Mouse (Mus musculus) CD4-positive, CD25-positive, alpha-beta regulatory T cell, adult 4 months (primary cell): Measurements from ENCODE around the gene Olfr1499. TPM values are rescaled to one million over a fixed set of nuclear protein-coding genes. Genes with fewer than 3 reads are reported as not detected.
"Not testable (repeated sequence)": the region's sequence is repeated elsewhere in the genome, so short reads cannot be mapped to it uniquely, and the experiment has no call there.

Experiments
- ATAC-seq: one replicate; pipeline ENCODE4 v1.8.0; 2017
- polyA plus RNA-seq, 2 experiments: library from polyadenylated mRNA; unstranded; fragments of 100-300 nt; shearing (Covaris generic); gene quantifications; one replicate each; pipeline ENCODE4 v1.2.1; 2017

Gene Olfr1499
- polyA plus RNA-seq = not detected

DNA sequence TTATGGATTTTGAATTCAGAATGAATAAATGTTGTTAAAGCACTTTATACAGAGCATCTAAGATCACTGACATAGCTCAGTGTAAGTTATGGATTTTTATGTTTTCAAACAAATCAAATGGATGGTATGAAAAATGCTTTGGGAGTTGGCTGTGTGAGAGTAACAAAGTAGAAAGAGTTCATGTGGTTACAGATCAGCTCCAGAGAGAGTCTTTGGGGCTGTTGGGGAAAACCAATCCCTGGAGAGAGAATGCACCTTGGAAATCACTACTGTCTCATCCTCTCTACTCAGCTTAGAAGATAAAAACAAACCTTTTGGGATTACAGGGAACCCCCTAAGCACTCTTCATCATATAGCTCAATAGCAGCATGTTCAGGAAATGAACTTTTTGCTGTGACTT, at the start of gene Olfr1499:
Gene Olfr1499 (minus strand): TSS at position 101 of the 400 bp plus-strand sequence.
- ATAC-seq = no peak

DNA sequence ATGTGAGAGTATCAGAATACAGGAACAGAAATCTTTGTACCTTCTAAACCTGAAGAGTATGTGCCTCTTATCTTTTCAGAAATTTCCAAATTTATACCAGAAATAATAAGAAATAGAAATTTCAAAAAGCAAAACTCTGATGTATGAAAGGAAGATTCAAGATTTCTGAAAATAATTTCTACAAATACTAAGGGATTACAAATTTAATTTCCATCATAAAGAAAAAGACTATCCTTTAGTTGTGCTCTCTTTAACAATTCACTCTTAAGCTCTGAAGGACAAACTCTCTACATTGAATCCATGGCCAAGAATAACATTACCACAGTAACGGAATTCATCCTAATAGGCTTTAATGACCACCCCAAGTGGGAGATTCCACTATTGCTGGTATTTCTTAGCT, 42.2 kb upstream of the Olfr1499 start, which contains the start of gene Olfr1502:
Gene Olfr1502 (plus strand): TSS at position 301 of the 400 bp plus-strand sequence.
- no peak for ATAC-seq

DNA sequence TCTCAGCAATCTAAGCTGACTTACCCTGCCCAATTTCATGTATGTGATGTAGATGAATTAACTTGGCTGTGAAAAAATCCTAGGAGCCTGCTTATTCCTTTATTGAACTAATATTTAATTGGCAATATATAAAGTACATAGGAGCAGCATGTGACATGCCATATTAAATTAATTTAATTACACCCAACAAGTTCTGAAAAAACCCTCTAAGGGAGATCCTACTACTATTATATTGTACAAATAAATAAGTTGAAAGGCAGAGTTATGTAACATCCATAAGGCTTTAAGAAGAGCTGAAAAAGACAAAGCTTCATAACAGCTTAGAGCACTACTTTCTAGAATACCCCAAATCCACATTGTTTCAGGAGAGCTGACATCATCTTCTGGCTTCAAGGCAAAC, 31.3 kb upstream of the Olfr1499 start, which contains the start of gene Olfr1501:
Gene Olfr1501 (minus strand): TSS at position 101 of the 400 bp plus-strand sequence.
- not testable (repeated sequence) for ATAC-seq

- ATAC-seq = no peak
These were observed 11.1 kb upstream of the Olfr1499 start, which contains the start of gene Olfr1500 for GRCm38 (mm10) chr19:13830388-13830787. TSS of gene Olfr1500 (minus strand) at chr19:13830488.

- ATAC-seq = no peak
These were observed 9.2 kb upstream of the Olfr1499 start for GRCm38 (mm10) chr19:13828447-13828846.

GRCm38 (mm10) chr19:13820847-13821246, 1.6 kb upstream of the Olfr1499 start:
- ATAC-seq = no peak

GRCm38 (mm10) chr19:13818827-13819226, 420 bp downstream of the Olfr1499 start:
- ATAC-seq = no peak

DNA sequence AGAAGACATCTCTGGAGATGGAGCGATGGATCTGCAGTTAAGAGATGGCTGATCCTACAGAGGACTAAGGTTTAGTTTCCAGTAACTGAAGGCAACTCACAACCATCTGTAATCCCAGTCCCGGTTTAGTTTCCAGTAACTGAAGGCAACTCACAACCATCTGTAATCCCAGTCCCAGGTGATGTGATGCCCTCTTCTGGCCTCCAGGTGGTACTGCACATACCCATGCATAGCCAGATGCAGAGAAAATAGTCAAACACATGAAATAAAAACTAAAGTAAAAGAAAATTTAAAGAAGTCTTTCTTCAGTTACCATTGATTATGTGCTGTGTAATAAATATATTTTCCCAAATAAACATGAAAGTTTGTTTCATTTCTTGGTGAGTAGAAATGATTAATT, 6.4 kb downstream of the Olfr1499 start:
- no peak for ATAC-seq

- ATAC-seq = not testable (repeated sequence)
These were observed 13.8 kb downstream of the Olfr1499 start for GRCm38 (mm10) chr19:13805486-13805885.

GRCm38 (mm10) chr19:13798102-13798501, 21.1 kb downstream of the Olfr1499 start, which contains the start of gene Olfr1497:
TSS of gene Olfr1497 (minus strand) at chr19:13798202.
- ATAC-seq = no peak

DNA sequence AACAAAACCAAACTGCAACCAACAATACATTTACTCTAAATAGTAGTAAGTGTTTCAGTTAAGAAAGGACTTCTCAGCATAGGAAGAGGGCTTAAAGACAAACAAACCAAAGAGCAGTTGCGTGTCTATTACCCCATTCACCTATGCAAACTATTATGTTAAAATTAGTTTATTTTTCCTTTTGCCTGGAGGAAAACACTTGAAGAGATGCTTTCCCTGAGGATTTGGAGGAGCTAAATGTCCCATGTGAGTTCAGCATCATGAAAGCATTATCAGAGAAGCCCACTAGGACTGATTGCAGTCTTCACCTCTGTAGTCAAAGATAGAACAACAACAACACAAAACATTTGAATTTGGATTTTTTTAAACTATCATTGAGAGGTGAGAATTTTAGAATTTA, 41.7 kb downstream of the Olfr1499 start, which contains the start of gene Olfr1496:
Gene Olfr1496 (plus strand): TSS at position 301 of the 400 bp plus-strand sequence.
- no peak for ATAC-seq

DNA sequence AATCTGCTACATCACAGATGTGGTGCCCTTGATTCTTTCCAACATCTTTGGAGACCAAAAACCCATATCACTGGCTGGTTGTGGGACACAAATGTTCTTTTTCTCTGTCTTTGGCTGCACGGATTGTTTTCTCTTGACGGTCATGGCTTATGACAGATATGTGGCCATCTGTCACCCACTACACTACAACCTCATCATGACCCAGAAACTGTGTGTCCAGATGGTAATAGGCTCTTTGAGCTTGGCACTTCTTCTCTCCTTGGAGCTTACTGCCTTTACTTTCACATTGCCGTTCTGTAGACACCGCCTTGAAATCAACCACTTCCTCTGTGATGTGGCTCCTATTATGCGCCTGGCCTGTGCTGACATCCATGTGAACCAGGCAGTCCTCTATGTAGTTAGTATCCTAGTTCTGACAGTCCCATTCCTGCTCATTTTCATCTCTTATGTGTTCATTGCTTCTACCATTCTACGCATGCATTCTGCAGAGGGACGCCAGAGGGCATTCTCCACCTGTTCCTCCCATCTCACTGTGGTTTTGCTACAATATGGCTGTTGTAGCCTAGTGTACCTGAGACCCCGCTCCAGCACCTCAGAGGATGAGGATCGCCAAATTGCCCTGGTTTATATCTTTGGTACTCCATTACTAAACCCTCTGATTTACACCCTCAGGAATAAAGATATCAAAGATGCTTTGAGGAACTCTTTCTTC, 50.5 kb downstream of the Olfr1499 start:
- no peak for ATAC-seq

DNA sequence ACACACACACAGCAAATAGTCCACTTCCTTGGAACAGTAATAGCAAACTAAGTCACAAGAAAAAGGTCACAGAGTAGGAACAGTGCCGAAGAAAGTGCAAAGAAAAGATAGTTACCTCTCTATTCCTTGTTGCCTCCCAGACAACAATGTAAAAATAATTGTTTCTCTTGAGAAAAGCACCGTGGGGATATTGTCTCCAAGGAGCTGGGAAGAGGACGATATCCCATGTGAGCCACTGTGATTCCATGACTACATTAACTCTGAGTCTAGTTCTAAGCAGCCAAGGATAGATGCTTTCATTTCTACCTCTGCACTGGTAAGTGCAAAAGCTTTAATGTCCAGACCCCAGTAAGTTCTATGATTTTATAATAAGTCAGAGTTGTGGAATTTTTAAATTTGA, 54.9 kb downstream of the Olfr1499 start, which contains the start of gene Olfr1495:
Gene Olfr1495 (plus strand): TSS at position 301 of the 400 bp plus-strand sequence.
- no peak for ATAC-seq

Other genes with a start within 250 kb of the Olfr1499 start
- not detected for gene Olfr1484, start 235.9 kb downstream of the Olfr1499 start, polyA plus RNA-seq
- not detected for gene Olfr1487, start 202.1 kb downstream of the Olfr1499 start, polyA plus RNA-seq
- under 1 TPM in 1 of 2 experiments, not detected in 1; 0.05 TPM for gene Olfr1489, start 187.8 kb downstream of the Olfr1499 start, polyA plus RNA-seq
- not detected for gene Olfr1490, start 168.4 kb downstream of the Olfr1499 start, polyA plus RNA-seq
- under 1 TPM in 1 of 2 experiments, not detected in 1; 0.46 TPM for gene Olfr1491, start 122.2 kb downstream of the Olfr1499 start, polyA plus RNA-seq
- not detected for gene Olfr1493-ps1, start 96.2 kb downstream of the Olfr1499 start, polyA plus RNA-seq
- not detected for gene Olfr1494, start 79.7 kb downstream of the Olfr1499 start, polyA plus RNA-seq
- not detected for gene Olfr1495, start 54.8 kb downstream of the Olfr1499 start, polyA plus RNA-seq
- gene Olfr1496, start 41.6 kb downstream of the Olfr1499 start, polyA plus RNA-seq = not detected
- gene Olfr1497, start 21.2 kb downstream of the Olfr1499 start, polyA plus RNA-seq = not detected
- under 1 TPM in 1 of 2 experiments, not detected in 1; 0.35 TPM for gene Olfr1500, start 11.0 kb upstream of the Olfr1499 start, polyA plus RNA-seq
- gene Olfr1501, start 31.2 kb upstream of the Olfr1499 start, polyA plus RNA-seq = not detected
- not detected for gene Olfr1502, start 42.3 kb upstream of the Olfr1499 start, polyA plus RNA-seq
- gene Olfr1504, start 78.5 kb upstream of the Olfr1499 start, polyA plus RNA-seq = not detected
- under 1 TPM in 1 of 2 experiments, not detected in 1; 0.12 TPM for gene Olfr1505, start 94.1 kb upstream of the Olfr1499 start, polyA plus RNA-seq